Mouse (Mus musculus) bone marrow macrophage, adult 2 months (primary cell): ENCODE results near the gene Prrg4.

ENCODE experiments used
- CTCF ChIP-seq: IDR thresholded peaks from 2 replicates; pipeline ENCODE4 v1.5.1; 2012; ENCODE audit warnings: low read depth, mild to moderate bottlenecking, low read length, moderate library complexity
- POLR2A ChIP-seq: IDR thresholded peaks from 2 replicates; pipeline ENCODE4 v1.6.1; 2012; ENCODE audit warnings: mild to moderate bottlenecking, low read depth, low read length, borderline replicate concordance

- no peak for TF ChIP-seq CTCF
- no peak for TF ChIP-seq POLR2A
Observed at GRCm38 (mm10) chr2:104869101-104869500, 19.4 kb upstream of the Prrg4 start.
